Mouse (Mus musculus) macrophage (primary cell): ENCODE data around the gene Nrxn3. TPM values are rescaled to one million over a fixed set of nuclear protein-coding genes. Genes with fewer than 3 reads are reported as not detected.

Source experiments
- H3K27ac ChIP-seq: fragments of 350-480 bp; formaldehyde crosslinking; 2 replicates; pipeline ENCODE4 v1.9.0; 2021
- H3K36me3 ChIP-seq: fragments of 350-480 bp; formaldehyde crosslinking; 2 replicates; pipeline ENCODE4 v1.9.0; 2021; ENCODE audit errors: inconsistent target
- H3K4me3 ChIP-seq: fragments of 350-480 bp; formaldehyde crosslinking; 2 replicates; pipeline ENCODE4 v1.9.0; 2021; ENCODE audit errors: inconsistent target
- H3K79me2 ChIP-seq: fragments of 350-480 bp; formaldehyde crosslinking; 2 replicates; pipeline ENCODE4 v1.9.0; 2021; ENCODE audit errors: inconsistent target
- WGBS: methylation state at CpG from one replicate; pipeline ENCODE4 v1.1.7; 2026; ENCODE audit warnings: inconsistent platforms; ENCODE audit not compliant: missing documents; 5-methylcytosine and 5-hydroxymethylcytosine counted together
- polyA plus RNA-seq: library from polyadenylated mRNA; stranded (reverse); fragments of 250-400 nt; gene quantifications from 3 replicates; pipeline ENCODE4 v1.2.4, GENCODE M21; 2018; ENCODE audit warnings: inconsistent platforms

Gene Nrxn3
- polyA plus RNA-seq, 1 experiment from 2014 or later: not detected

GRCm38 (mm10) chr12:88931713-88932112, 209.0 kb downstream of the Nrxn3 start:
- Histone ChIP-seq H3K36me3 (no peaks in the 10 kb centered on the region), H3K79me2 (no peaks in the 10 kb centered on the region), H3K4me3 (no peak overlapping the region), H3K27ac (no peak overlapping the region)
- WGBS: 63% methylated on average over 4 of the region's 4 CpGs

GRCm38 (mm10) chr12:88939679-88940078, 217.0 kb downstream of the Nrxn3 start:
- H3K27ac ChIP-seq: no peak overlapping the region
- H3K36me3 ChIP-seq: no peaks in the 10 kb centered on the region
- no peaks in the 10 kb centered on the region for H3K79me2 ChIP-seq
- H3K4me3 ChIP-seq: no peak overlapping the region
- WGBS: 87% methylated on average over 2 of the region's 2 CpGs

- no peak overlapping the region for H3K4me3 ChIP-seq
- no peaks in the 10 kb centered on the region for H3K36me3 ChIP-seq
- H3K79me2 ChIP-seq: no peaks in the 10 kb centered on the region
- WGBS: 20% methylated on average over 3 of the region's 3 CpGs
- H3K27ac ChIP-seq: no peak overlapping the region
Measured at GRCm38 (mm10) chr12:88944967-88945366, 222.3 kb downstream of the Nrxn3 start.

- 85% methylated on average over 2 of the region's 2 CpGs for WGBS
- Histone ChIP-seq H3K4me3 (no peak overlapping the region), H3K36me3 (no peaks in the 10 kb centered on the region)
Measured at GRCm38 (mm10) chr12:88949870-88950269, 227.2 kb downstream of the Nrxn3 start.

GRCm38 (mm10) chr12:88952937-88953600, 230.4 kb downstream of the Nrxn3 start:
- WGBS: 79% methylated on average over 7 of the region's 7 CpGs
- Histone ChIP-seq H3K36me3 (no peaks in the 10 kb centered on the region), H3K79me2 (no peaks in the 10 kb centered on the region), H3K4me3 (no peak overlapping the region), H3K27ac (no peak overlapping the region)

More at GRCm38 (mm10) chr12:88949870-88950269, 227.2 kb downstream of the Nrxn3 start:
- H3K79me2 ChIP-seq: no peaks in the 10 kb centered on the region
- no peak overlapping the region for H3K27ac ChIP-seq

- Histone ChIP-seq H3K4me3 (no peak overlapping the region), H3K27ac (no peak overlapping the region), H3K79me2 (no peaks in the 10 kb centered on the region), H3K36me3 (no peaks in the 10 kb centered on the region)
- WGBS: 66% methylated on average over 4 of the region's 4 CpGs
Measured at GRCm38 (mm10) chr12:88953801-88954200, 231.1 kb downstream of the Nrxn3 start.

- no peaks in the 10 kb centered on the region for H3K36me3 ChIP-seq
- WGBS: 90% methylated on average over 3 of the region's 3 CpGs
- no peak overlapping the region for H3K27ac ChIP-seq
- no peaks in the 10 kb centered on the region for H3K79me2 ChIP-seq
- no peak overlapping the region for H3K4me3 ChIP-seq
Measured at GRCm38 (mm10) chr12:88957431-88957830, 234.8 kb downstream of the Nrxn3 start.

- Histone ChIP-seq H3K4me3 (no peak overlapping the region), H3K27ac (no peak overlapping the region), H3K36me3 (no peaks in the 10 kb centered on the region), H3K79me2 (no peaks in the 10 kb centered on the region)
- 100% methylated on average over 1 of the region's 1 CpGs for WGBS
Measured at GRCm38 (mm10) chr12:88960817-88961216, 238.1 kb downstream of the Nrxn3 start.

GRCm38 (mm10) chr12:88966329-88966728, 243.7 kb downstream of the Nrxn3 start:
- Histone ChIP-seq H3K79me2 (no peaks in the 10 kb centered on the region), H3K27ac (no peak overlapping the region), H3K4me3 (no peak overlapping the region), H3K36me3 (no peaks in the 10 kb centered on the region)
- WGBS: 81% methylated on average over 4 of the region's 4 CpGs

GRCm38 (mm10) chr12:88976621-88977020, 253.9 kb downstream of the Nrxn3 start:
- H3K27ac ChIP-seq: no peak overlapping the region
- H3K79me2 ChIP-seq: no peaks in the 10 kb centered on the region
- H3K36me3 ChIP-seq: no peaks in the 10 kb centered on the region
- H3K4me3 ChIP-seq: no peak overlapping the region
- WGBS: 71% methylated on average over 1 of the region's 2 CpGs

- Histone ChIP-seq H3K27ac (no peak overlapping the region), H3K36me3 (no peaks in the 10 kb centered on the region), H3K79me2 (no peaks in the 10 kb centered on the region), H3K4me3 (no peak overlapping the region)
- WGBS: 55% methylated on average over 9 of the region's 10 CpGs
Measured at GRCm38 (mm10) chr12:88983688-88984330, 261.1 kb downstream of the Nrxn3 start.

- H3K4me3 ChIP-seq: no peak overlapping the region
- 10% methylated on average over 8 of the region's 8 CpGs for WGBS
- no peaks in the 10 kb centered on the region for H3K79me2 ChIP-seq
- no peaks in the 10 kb centered on the region for H3K36me3 ChIP-seq
- H3K27ac ChIP-seq: no peak overlapping the region
Measured at GRCm38 (mm10) chr12:88984375-88984774, 261.7 kb downstream of the Nrxn3 start.

GRCm38 (mm10) chr12:88984804-88985203, 262.1 kb downstream of the Nrxn3 start:
- Histone ChIP-seq H3K79me2 (no peaks in the 10 kb centered on the region), H3K27ac (no peak overlapping the region), H3K4me3 (no peak overlapping the region), H3K36me3 (no peaks in the 10 kb centered on the region)
- WGBS: 45% methylated on average over 5 of the region's 5 CpGs

GRCm38 (mm10) chr12:88987046-88987445, 264.4 kb downstream of the Nrxn3 start:
- Histone ChIP-seq H3K27ac (no peak overlapping the region), H3K36me3 (no peaks in the 10 kb centered on the region), H3K79me2 (no peaks in the 10 kb centered on the region), H3K4me3 (no peak overlapping the region)
- WGBS: 60% methylated on average over 4 of the region's 4 CpGs

- H3K36me3 ChIP-seq: no peaks in the 10 kb centered on the region
- H3K4me3 ChIP-seq: no peak overlapping the region
- no peak overlapping the region for H3K27ac ChIP-seq
- 95% methylated on average over 5 of the region's 5 CpGs for WGBS
- H3K79me2 ChIP-seq: no peaks in the 10 kb centered on the region
Measured at GRCm38 (mm10) chr12:88990753-88991152, 268.1 kb downstream of the Nrxn3 start.
